Mouse (Mus musculus) brown adipose tissue, adult 24 weeks (tissue): ENCODE results near the gene Apol9b. TPM values are rescaled to one million over a fixed set of nuclear protein-coding genes. Genes with fewer than 3 reads are reported as not detected.
"Not testable (repeated sequence)": the region's sequence is repeated elsewhere in the genome, so short reads cannot be mapped to it uniquely, and the experiment has no call there.

Source experiments
- H3K27ac ChIP-seq: fragments of 200-500 bp; replicated peaks from 2 replicates; pipeline ENCODE4 v1.5.1; 2012; ENCODE audit warnings: low read depth, mild to moderate bottlenecking, low read length
- H3K4me1 ChIP-seq: fragments of 200-500 bp; 2 replicates; pipeline ENCODE4 v1.6.1; 2012; ENCODE audit warnings: low read length, mixed read lengths; ENCODE audit not compliant: control insufficient read depth, insufficient read depth, insufficient read length
- H3K4me3 ChIP-seq: fragments of 200-500 bp; 2 replicates; pipeline ENCODE4 v1.5.1; 2012; ENCODE audit warnings: low read depth, mild to moderate bottlenecking, low read length, moderate library complexity; ENCODE audit not compliant: insufficient read depth
- polyA plus RNA-seq: library from polyadenylated mRNA; stranded (reverse); fragments of >200 nt; gene quantifications from 2 replicates; pipeline ENCODE4 v1.2.4, GENCODE M21; 2012; ENCODE audit not compliant: missing spikeins, insufficient read depth, insufficient read length

The Apol9b gene
- not detected in 2 replicates for polyA plus RNA-seq

- H3K4me3 ChIP-seq, H3K4me1 ChIP-seq, H3K27ac ChIP-seq: not testable (repeated sequence)
Measured at GRCm38 (mm10) chr15:77728739-77729138, at the start of gene Apol9b. Gene Apol9b, plus strand, starts transcription at chr15:77729039.

DNA sequence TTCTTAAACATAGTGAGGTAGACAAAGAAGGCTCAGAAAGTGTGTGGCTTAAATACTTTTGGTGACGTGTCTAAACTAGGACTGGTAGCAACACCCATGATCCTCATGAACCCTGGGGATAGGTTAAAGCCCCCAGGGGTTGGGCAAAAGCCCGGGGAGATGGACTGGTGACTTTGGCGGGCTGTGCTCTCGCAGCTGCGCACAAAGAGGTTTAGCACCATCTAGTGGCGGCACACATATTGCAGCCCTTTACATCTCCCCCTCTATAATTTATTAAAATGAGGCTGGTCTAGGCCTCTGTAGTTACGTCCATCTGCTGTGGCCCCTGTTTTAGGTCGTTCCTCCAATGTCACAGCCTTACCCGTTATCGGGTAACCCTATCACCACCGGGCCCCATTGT is 44.9 kb upstream of the Apol9b start:
- not testable (repeated sequence) for H3K4me1 ChIP-seq, H3K27ac ChIP-seq, H3K4me3 ChIP-seq

DNA sequence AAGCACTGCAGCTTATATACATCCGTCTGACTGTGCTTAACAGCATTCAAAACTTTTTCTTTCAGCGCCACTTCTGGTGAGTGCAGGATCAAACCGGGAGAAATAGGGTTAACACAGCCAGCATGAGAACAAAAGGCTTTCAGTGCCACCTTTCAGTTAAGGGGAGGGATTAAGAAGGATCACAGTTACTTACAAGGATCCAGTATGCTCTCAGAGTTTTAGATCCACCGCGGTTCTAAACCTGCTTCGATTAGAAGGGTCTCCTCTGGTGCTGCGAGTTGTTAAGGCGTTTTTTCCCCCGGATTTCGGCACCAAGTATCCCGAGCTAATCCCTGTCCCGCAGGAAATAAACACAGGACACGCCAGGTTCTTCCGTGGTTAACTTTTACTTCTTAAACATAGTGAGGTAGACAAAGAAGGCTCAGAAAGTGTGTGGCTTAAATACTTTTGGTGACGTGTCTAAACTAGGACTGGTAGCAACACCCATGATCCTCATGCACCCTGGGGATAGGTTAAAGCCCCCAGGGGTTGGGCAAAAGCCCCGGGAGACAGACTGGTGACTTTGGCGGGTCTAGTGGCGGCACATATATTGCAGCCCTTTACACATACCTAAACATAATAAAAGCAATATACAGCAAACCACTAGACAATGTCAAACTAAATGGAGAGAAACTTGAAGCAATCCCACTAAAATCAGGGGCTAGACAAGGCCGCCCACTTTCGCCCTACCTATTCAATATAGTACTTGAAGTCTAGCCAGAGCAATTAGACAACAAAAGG is 37.1 kb upstream of the Apol9b start:
- not testable (repeated sequence) for H3K27ac ChIP-seq, H3K4me1 ChIP-seq
- H3K4me3 ChIP-seq = 0 out of 2 replicates have a peak overlapping the region, but pooled peaks have one; percentile 7

GRCm38 (mm10) chr15:77694687-77695295 is 34.0 kb upstream of the Apol9b start:
- H3K27ac ChIP-seq, H3K4me1 ChIP-seq, H3K4me3 ChIP-seq: not testable (repeated sequence)

GRCm38 (mm10) chr15:77698656-77699055 is 30.2 kb upstream of the Apol9b start, which contains the start of gene Apol7e:
Gene Apol7e, plus strand, starts transcription at chr15:77698857.
- H3K27ac ChIP-seq, H3K4me1 ChIP-seq, H3K4me3 ChIP-seq: not testable (repeated sequence)

DNA sequence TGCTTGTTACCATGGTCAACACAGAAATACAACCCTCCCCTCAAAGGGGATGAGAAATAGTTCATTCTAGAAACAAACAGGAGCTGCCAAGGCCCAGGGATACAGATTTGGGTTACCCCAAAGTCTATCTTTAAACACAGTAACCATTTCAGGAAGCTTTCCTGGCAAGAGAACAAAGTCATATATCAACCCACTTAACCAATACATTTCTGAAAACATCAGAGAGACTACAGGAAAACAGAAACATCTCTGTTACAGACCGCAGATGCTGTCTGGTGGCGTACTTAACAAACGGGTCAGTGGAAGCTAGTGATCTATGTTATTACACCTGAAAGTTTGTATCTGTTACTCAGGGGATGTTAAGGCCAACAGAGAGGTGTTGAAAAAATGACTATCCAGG is 23.5 kb upstream of the Apol9b start:
- not testable (repeated sequence) for H3K27ac ChIP-seq, H3K4me1 ChIP-seq, H3K4me3 ChIP-seq

DNA sequence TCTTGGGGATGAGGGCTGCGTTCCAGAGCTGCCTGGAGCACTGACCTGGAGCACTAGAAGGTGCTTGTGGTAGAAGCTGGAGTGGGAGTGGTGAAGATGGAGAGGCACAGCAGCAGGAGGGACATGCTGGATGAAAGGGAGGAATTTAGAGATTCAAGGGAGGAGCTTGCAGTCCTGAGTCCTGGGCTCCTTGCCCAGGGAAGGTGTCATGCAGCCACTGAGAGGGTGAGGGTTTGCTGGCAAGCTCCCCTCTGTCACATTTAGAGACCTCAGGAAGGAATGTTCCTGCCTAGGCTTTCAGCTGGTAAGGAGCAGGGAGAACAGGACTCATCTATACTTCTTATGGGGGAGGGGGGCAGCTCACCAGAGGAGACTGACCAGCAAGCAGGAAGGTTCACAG is 19.9 kb upstream of the Apol9b start:
- not testable (repeated sequence) for H3K4me1 ChIP-seq, H3K4me3 ChIP-seq

GRCm38 (mm10) chr15:77718240-77718639 is 10.6 kb upstream of the Apol9b start:
- not testable (repeated sequence) for H3K27ac ChIP-seq

More for the DNA sequence above, 19.9 kb upstream of the Apol9b start:
- H3K27ac ChIP-seq = not testable (repeated sequence)

GRCm38 (mm10) chr15:77721509-77721908 is 7.3 kb upstream of the Apol9b start:
- not testable (repeated sequence) for H3K4me1 ChIP-seq, H3K4me3 ChIP-seq, H3K27ac ChIP-seq

More at GRCm38 (mm10) chr15:77718240-77718639, 10.6 kb upstream of the Apol9b start:
- not testable (repeated sequence) for H3K4me1 ChIP-seq, H3K4me3 ChIP-seq

- not testable (repeated sequence) for H3K4me1 ChIP-seq, H3K27ac ChIP-seq, H3K4me3 ChIP-seq
Measured at GRCm38 (mm10) chr15:77724208-77724911, 4.5 kb upstream of the Apol9b start.

DNA sequence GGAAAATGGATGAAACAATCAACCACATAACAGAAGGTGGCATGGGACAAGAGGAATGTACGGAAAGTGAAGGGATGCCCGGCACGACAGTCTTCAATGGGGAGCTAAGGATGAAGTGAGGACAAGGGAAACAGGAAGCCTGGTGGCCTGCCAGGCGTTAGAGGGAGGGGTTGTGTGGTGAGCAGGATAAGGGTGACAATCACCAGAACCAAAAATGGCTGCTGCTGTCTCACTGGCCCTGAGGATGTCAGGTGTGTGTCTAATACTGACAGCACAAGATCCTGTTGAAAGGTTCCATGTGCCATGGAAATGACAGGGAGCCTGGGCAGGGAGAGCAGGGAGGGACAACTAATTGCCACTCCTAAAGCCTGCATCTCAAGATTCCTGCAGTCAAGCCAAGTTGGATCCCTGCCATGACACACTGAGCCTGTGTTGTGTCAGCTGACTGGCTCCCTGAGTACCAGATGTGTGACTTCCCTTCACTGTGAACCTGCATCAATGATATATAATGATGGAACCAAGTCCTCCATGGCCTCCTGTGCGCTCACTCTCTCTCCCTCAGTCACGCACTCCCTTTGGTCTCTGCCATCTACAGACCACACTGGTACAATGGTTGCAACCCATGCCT is 3.3 kb upstream of the Apol9b start:
- H3K4me1 ChIP-seq, H3K27ac ChIP-seq: not testable (repeated sequence)

DNA sequence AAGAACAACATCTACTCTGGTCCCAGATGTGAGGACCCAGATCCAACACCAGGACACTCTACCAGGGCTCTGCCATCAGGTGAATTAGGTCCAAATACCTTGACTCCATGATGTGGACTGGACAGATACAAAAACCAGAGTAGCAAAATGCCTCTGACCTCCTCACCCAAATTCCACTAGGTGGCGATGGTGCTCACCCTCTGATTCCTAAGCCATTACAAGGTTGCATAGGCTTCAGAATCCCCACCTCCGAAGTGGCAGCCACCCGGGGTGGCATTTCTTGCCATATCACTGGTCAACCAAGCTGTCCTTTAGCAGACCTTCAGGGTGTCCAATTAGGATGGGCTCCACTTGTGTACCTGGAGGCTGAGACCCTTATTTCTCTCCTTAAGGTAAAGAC is 1.7 kb upstream of the Apol9b start:
- not testable (repeated sequence) for H3K27ac ChIP-seq, H3K4me1 ChIP-seq, H3K4me3 ChIP-seq

More for the DNA sequence above, 3.3 kb upstream of the Apol9b start:
- H3K4me3 ChIP-seq = not testable (repeated sequence)

- not testable (repeated sequence) for H3K4me3 ChIP-seq, H3K4me1 ChIP-seq, H3K27ac ChIP-seq
Measured at GRCm38 (mm10) chr15:77727745-77728144, 1.1 kb upstream of the Apol9b start.

DNA sequence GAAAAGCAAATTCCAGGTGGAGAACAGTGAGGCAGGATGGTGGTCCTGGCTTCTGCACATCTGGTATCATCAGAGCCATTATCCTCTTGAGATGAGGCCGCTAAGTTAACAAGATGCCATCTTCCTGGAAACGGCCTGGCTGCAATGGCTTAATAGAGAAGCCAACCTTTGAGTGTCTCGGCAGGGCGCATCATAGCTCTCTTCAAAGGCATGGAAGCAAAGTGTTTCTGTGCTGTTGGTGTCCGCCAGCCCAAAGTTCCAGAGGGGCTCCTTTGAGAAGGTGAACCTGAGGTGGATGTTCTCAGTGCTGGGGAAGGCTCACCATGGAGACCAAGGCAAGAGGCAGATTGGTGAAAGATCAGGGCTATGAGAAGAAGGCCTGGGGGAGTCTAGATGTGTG is 2.8 kb downstream of the Apol9b start:
- Histone ChIP-seq H3K27ac (no peak overlapping the region), H3K4me1 (no peaks in the 10 kb centered on the region), H3K4me3 (no peak overlapping the region)

DNA sequence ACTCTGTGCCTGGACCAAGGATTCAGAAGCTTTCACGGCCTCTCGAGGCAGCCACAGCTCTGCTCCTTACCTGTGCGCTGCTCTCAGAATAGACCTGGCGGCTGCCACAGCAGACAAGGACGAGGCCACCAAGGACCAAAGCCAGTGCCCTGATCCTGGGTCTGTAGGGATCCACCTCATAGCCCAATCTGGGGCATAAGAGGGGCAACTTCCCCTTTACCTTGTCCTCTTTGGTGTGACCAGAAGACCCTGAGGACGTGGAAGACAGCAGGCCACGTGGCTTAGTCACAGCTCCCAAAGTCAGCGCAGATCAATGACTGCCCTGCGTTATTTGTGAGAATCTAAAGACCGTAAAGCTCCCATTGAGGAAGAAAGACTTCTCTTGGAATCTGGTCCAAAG is 4.0 kb downstream of the Apol9b start:
- not testable (repeated sequence) for H3K4me1 ChIP-seq

More for the DNA sequence above, 4.0 kb downstream of the Apol9b start:
- H3K4me3 ChIP-seq, H3K27ac ChIP-seq: not testable (repeated sequence)
